Mouse (Mus musculus): ENCODE data around the gene Gucy2e. TPM values are rescaled to one million over a fixed set of nuclear protein-coding genes. Genes with fewer than 3 reads are reported as not detected.

Gene Gucy2e
- 0.02 TPM in 1 of 2 replicates, not detected in the other for polyA plus RNA-seq (2012; ENCODE audit: low replicate concordance)

DNA sequence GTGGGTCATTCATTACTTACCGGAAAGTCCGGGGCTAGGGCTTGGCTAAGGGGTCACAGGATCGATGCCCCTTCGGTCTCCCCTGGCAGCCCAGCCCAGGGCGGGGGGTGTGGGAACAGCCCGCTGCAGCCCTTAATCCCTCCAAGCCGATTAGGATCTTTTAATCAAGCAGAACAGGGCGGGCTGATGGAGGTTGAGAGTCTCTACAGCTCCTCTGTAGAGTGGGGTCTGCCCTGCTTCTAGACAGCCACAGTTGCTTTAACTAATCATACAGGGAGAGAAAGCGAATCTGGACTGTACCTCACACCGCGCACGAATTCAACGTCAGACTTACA is at the start of gene Gucy2e:
TSS of gene Gucy2e (minus strand) at position 111 of the 335 bp plus-strand sequence.

DNA sequence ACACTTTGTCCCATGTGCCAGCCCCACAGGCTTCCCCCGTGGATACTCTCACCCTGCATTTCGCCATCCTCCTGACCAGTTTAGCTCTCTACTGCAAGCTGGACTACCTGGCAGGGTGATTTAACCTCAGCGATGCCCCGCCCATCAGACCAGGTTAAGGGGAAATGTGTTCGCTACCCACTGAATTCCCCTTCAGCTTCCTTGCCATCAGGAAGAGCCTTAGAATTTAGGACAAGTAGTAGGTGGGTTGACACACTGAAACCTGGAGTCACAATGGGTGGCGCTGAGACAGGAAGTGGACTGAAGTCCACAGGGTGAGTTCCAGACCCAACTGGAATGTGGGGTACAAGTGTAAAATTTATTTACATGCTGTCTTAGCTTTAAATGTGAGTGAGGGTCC is 39.1 kb downstream of the Gucy2e start, which contains the start of gene Alox8:
TSS of gene Alox8 (minus strand) at position 101 of the 400 bp plus-strand sequence.

Other genes starting within 250 kb of the Gucy2e start
- 16.5 and 37.1 TPM in 2 replicates for gene Pfas, start 228.6 kb downstream of the Gucy2e start, polyA plus RNA-seq (2012; ENCODE audit: low replicate concordance)
- gene Ctc1, start 221.1 kb downstream of the Gucy2e start, polyA plus RNA-seq (2012; ENCODE audit: low replicate concordance), result 21.6 and 80.9 TPM in 2 replicates
- 238 and 240 TPM in 2 replicates for gene Aurkb, start 191.4 kb downstream of the Gucy2e start, polyA plus RNA-seq (2012; ENCODE audit: low replicate concordance)
- gene Borcs6, start 177.3 kb downstream of the Gucy2e start, polyA plus RNA-seq (2012; ENCODE audit: low replicate concordance), result 21.2 and 47.5 TPM in 2 replicates
- gene Tmem107, start 166.2 kb downstream of the Gucy2e start, polyA plus RNA-seq (2012; ENCODE audit: low replicate concordance), result 75.9 and 115 TPM in 2 replicates
- 88.7 and 137 TPM in 2 replicates for gene Vamp2, start 148.5 kb downstream of the Gucy2e start, polyA plus RNA-seq (2012; ENCODE audit: low replicate concordance)
- 33.5 and 34.6 TPM in 2 replicates for gene Per1, start 141.8 kb downstream of the Gucy2e start, polyA plus RNA-seq (2012; ENCODE audit: low replicate concordance)
- 0.37 TPM in 1 of 2 replicates, not detected in the other for gene Hes7, start 116.6 kb downstream of the Gucy2e start, polyA plus RNA-seq (2012; ENCODE audit: low replicate concordance)
- gene 9130213A22Rik, start 114.4 kb downstream of the Gucy2e start, polyA plus RNA-seq (2012; ENCODE audit: low replicate concordance), result not detected in 2 replicates
- gene Aloxe3, start 111.1 kb downstream of the Gucy2e start, polyA plus RNA-seq (2012; ENCODE audit: low replicate concordance), result not detected in 2 replicates
- gene Alox12b, start 80.0 kb downstream of the Gucy2e start, polyA plus RNA-seq (2012; ENCODE audit: low replicate concordance), result not detected in 2 replicates
- gene Alox8, start 39.2 kb downstream of the Gucy2e start, polyA plus RNA-seq (2012; ENCODE audit: low replicate concordance), result 0.09 and 0.28 TPM in 2 replicates
- gene Cntrob, start 86.7 kb upstream of the Gucy2e start, polyA plus RNA-seq (2012; ENCODE audit: low replicate concordance), result 20.6 and 44.9 TPM in 2 replicates
- 2.2 and 6.8 TPM in 2 replicates for gene Trappc1, start 86.9 kb upstream of the Gucy2e start, polyA plus RNA-seq (2012; ENCODE audit: low replicate concordance)
- gene Kcnab3, start 89.2 kb upstream of the Gucy2e start, polyA plus RNA-seq (2012; ENCODE audit: low replicate concordance), result 0.11 and 0.39 TPM in 2 replicates
- gene Rnf227, start 103.4 kb upstream of the Gucy2e start, polyA plus RNA-seq (2012; ENCODE audit: low replicate concordance), result 1.0 and 2.3 TPM in 2 replicates
- 144 and 249 TPM in 2 replicates for gene Chd3, start 132.4 kb upstream of the Gucy2e start, polyA plus RNA-seq (2012; ENCODE audit: low replicate concordance)
- 59.8 and 78.6 TPM in 2 replicates for gene Naa38, start 158.5 kb upstream of the Gucy2e start, polyA plus RNA-seq (2012; ENCODE audit: low replicate concordance)
- gene Cyb5d1, start 158.6 kb upstream of the Gucy2e start, polyA plus RNA-seq (2012; ENCODE audit: low replicate concordance), result 1.7 and 8.7 TPM in 2 replicates
- 0.69 and 2.1 TPM in 2 replicates for gene Tmem88, start 161.2 kb upstream of the Gucy2e start, polyA plus RNA-seq (2012; ENCODE audit: low replicate concordance)
- 73.8 and 92.1 TPM in 2 replicates for gene Kdm6b, start 176.6 kb upstream of the Gucy2e start, polyA plus RNA-seq (2012; ENCODE audit: low replicate concordance)